Mouse (Mus musculus): ENCODE results near the gene Ddrgk1. TPM values are rescaled to one million over a fixed set of nuclear protein-coding genes. Genes with fewer than 3 reads are reported as not detected.
A peak's percentile ranks its signal among the peaks of the same experiment; 100 is the strongest.
"Not testable (repeated sequence)": the region's sequence is repeated elsewhere in the genome, so short reads cannot be mapped to it uniquely, and the experiment has no call there.

The Ddrgk1 gene
- polyA plus RNA-seq, 1 experiment from 2014 or later: 47.3 TPM

- no peak overlapping the region for H3K9ac ChIP-seq (ENCODE audit: low read length)
- H3K36me3 ChIP-seq (ENCODE audit: control insufficient read depth, insufficient read depth): peaks cover 51% of the 10 kb centered on the region
- no peaks in the 10 kb centered on the region for H3K27me3 ChIP-seq (ENCODE audit: control insufficient read depth, insufficient read depth, low read length)
- H3K4me1 ChIP-seq (ENCODE audit: control insufficient read depth, insufficient read depth, low read length): peaks cover 3% of the 10 kb centered on the region
- ATAC-seq (replicated peaks; ENCODE audit: extremely low read depth, insufficient read depth, low FRiP score): no peak
- no peak overlapping the region for H3K4me3 ChIP-seq (ENCODE audit: low read length)
- 97% methylated on average over 10 of the region's 10 CpGs for WGBS
- no peak overlapping the region for H3K27ac ChIP-seq (ENCODE audit: low read length)
- H3K9me3 ChIP-seq (replicated peaks; ENCODE audit: control insufficient read depth, low read length): no peaks in the 10 kb centered on the region
- H3K4me2 ChIP-seq (ENCODE audit: low read depth, low read length): no peak overlapping the region
Measured at GRCm38 (mm10) chr2:130658530-130658929, 5.9 kb downstream of the Ddrgk1 start.

GRCm38 (mm10) chr2:130657541-130657940, 6.9 kb downstream of the Ddrgk1 start:
- Histone ChIP-seq H3K4me3 (ENCODE audit: low read length) (no peak overlapping the region), H3K4me1 (ENCODE audit: control insufficient read depth, insufficient read depth, low read length) (no peaks in the 10 kb centered on the region), H3K36me3 (ENCODE audit: control insufficient read depth, insufficient read depth) (peaks cover 54% of the 10 kb centered on the region), H3K9me3 (replicated peaks; ENCODE audit: control insufficient read depth, low read length) (no peaks in the 10 kb centered on the region), H3K4me2 (ENCODE audit: low read depth, low read length) (no peak overlapping the region), H3K9ac (ENCODE audit: low read length) (no peak overlapping the region), H3K27me3 (ENCODE audit: control insufficient read depth, insufficient read depth, low read length) (no peaks in the 10 kb centered on the region), H3K27ac (ENCODE audit: low read length) (no peak overlapping the region)
- 80% methylated on average over 6 of the region's 6 CpGs for WGBS
- no peak for ATAC-seq (replicated peaks; ENCODE audit: extremely low read depth, insufficient read depth, low FRiP score)

- Histone ChIP-seq H3K9ac (ENCODE audit: low read length) (no peak overlapping the region), H3K4me2 (ENCODE audit: low read depth, low read length) (no peak overlapping the region), H3K27me3 (ENCODE audit: control insufficient read depth, insufficient read depth, low read length) (no peaks in the 10 kb centered on the region), H3K4me3 (ENCODE audit: low read length) (no peak overlapping the region), H3K4me1 (ENCODE audit: control insufficient read depth, insufficient read depth, low read length) (no peaks in the 10 kb centered on the region), H3K27ac (ENCODE audit: low read length) (no peak overlapping the region), H3K9me3 (replicated peaks; ENCODE audit: control insufficient read depth, low read length) (no peaks in the 10 kb centered on the region), H3K36me3 (ENCODE audit: control insufficient read depth, insufficient read depth) (peaks cover 50% of the 10 kb centered on the region)
- ATAC-seq (replicated peaks; ENCODE audit: extremely low read depth, insufficient read depth, low FRiP score): no peak
- 87% methylated on average over 9 of the region's 9 CpGs for WGBS
Measured at GRCm38 (mm10) chr2:130656536-130656935, 7.9 kb downstream of the Ddrgk1 start.

GRCm38 (mm10) chr2:130655660-130656339, 8.7 kb downstream of the Ddrgk1 start:
- no peak overlapping the region for H3K4me2 ChIP-seq (ENCODE audit: low read depth, low read length)
- no peak overlapping the region for H3K4me3 ChIP-seq (ENCODE audit: low read length)
- H3K9me3 ChIP-seq (replicated peaks; ENCODE audit: control insufficient read depth, low read length): no peaks in the 10 kb centered on the region
- H3K9ac ChIP-seq (ENCODE audit: low read length): no peak overlapping the region
- ATAC-seq (replicated peaks; ENCODE audit: extremely low read depth, insufficient read depth, low FRiP score): no peak
- no peaks in the 10 kb centered on the region for H3K27me3 ChIP-seq (ENCODE audit: control insufficient read depth, insufficient read depth, low read length)
- H3K4me1 ChIP-seq (ENCODE audit: control insufficient read depth, insufficient read depth, low read length): no peaks in the 10 kb centered on the region
- peaks cover 45% of the 10 kb centered on the region for H3K36me3 ChIP-seq (ENCODE audit: control insufficient read depth, insufficient read depth)
- 84% methylated on average over 6 of the region's 6 CpGs for WGBS
- no peak overlapping the region for H3K27ac ChIP-seq (ENCODE audit: low read length)

GRCm38 (mm10) chr2:130653760-130654159, 10.7 kb downstream of the Ddrgk1 start:
- Histone ChIP-seq H3K4me2 (ENCODE audit: low read depth, low read length) (no peak overlapping the region), H3K9ac (ENCODE audit: low read length) (no peak overlapping the region), H3K27me3 (ENCODE audit: control insufficient read depth, insufficient read depth, low read length) (no peaks in the 10 kb centered on the region), H3K9me3 (replicated peaks; ENCODE audit: control insufficient read depth, low read length) (no peaks in the 10 kb centered on the region), H3K36me3 (ENCODE audit: control insufficient read depth, insufficient read depth) (peaks cover 44% of the 10 kb centered on the region), H3K27ac (ENCODE audit: low read length) (no peak overlapping the region), H3K4me3 (ENCODE audit: low read length) (no peak overlapping the region), H3K4me1 (ENCODE audit: control insufficient read depth, insufficient read depth, low read length) (no peaks in the 10 kb centered on the region)
- 78% methylated on average over 1 of the region's 1 CpGs for WGBS
- no peak for ATAC-seq (replicated peaks; ENCODE audit: extremely low read depth, insufficient read depth, low FRiP score)

GRCm38 (mm10) chr2:130653303-130653702, 11.2 kb downstream of the Ddrgk1 start:
- no peak for ATAC-seq (replicated peaks; ENCODE audit: extremely low read depth, insufficient read depth, low FRiP score)
- H3K27ac ChIP-seq (ENCODE audit: low read length): no peak overlapping the region
- no peak overlapping the region for H3K4me3 ChIP-seq (ENCODE audit: low read length)
- H3K4me2 ChIP-seq (ENCODE audit: low read depth, low read length): no peak overlapping the region
- WGBS: 84% methylated on average over 2 of the region's 2 CpGs
- H3K9ac ChIP-seq (ENCODE audit: low read length): no peak overlapping the region
- no peaks in the 10 kb centered on the region for H3K4me1 ChIP-seq (ENCODE audit: control insufficient read depth, insufficient read depth, low read length)
- H3K27me3 ChIP-seq (ENCODE audit: control insufficient read depth, insufficient read depth, low read length): no peaks in the 10 kb centered on the region
- H3K36me3 ChIP-seq (ENCODE audit: control insufficient read depth, insufficient read depth): peaks cover 40% of the 10 kb centered on the region
- no peaks in the 10 kb centered on the region for H3K9me3 ChIP-seq (replicated peaks; ENCODE audit: control insufficient read depth, low read length)

GRCm38 (mm10) chr2:130649028-130649427, 15.4 kb downstream of the Ddrgk1 start:
- 85% methylated on average over 6 of the region's 6 CpGs for WGBS
- not testable (repeated sequence) for ATAC-seq (replicated peaks; ENCODE audit: extremely low read depth, insufficient read depth, low FRiP score); H3K27me3 ChIP-seq (ENCODE audit: control insufficient read depth, insufficient read depth, low read length); H3K9me3 ChIP-seq (replicated peaks; ENCODE audit: control insufficient read depth, low read length); H3K9ac ChIP-seq (ENCODE audit: low read length); H3K4me3 ChIP-seq (ENCODE audit: low read length); H3K27ac ChIP-seq (ENCODE audit: low read length); H3K4me1 ChIP-seq (ENCODE audit: control insufficient read depth, insufficient read depth, low read length); H3K4me2 ChIP-seq (ENCODE audit: low read depth, low read length)
- peaks cover 16% of the 10 kb centered on the region for H3K36me3 ChIP-seq (ENCODE audit: control insufficient read depth, insufficient read depth)

GRCm38 (mm10) chr2:130645198-130645597, 19.3 kb downstream of the Ddrgk1 start:
- Histone ChIP-seq H3K27me3 (ENCODE audit: control insufficient read depth, insufficient read depth, low read length) (0 out of 2 replicates have a peak, but pooled peaks cover 2% of the 10 kb centered on the region), H3K4me3 (ENCODE audit: low read length) (no peak overlapping the region), H3K9ac (ENCODE audit: low read length) (no peak overlapping the region), H3K4me1 (ENCODE audit: control insufficient read depth, insufficient read depth, low read length) (peaks cover 5% of the 10 kb centered on the region; the same call in 1 of the 2 replicates), H3K9me3 (replicated peaks; ENCODE audit: control insufficient read depth, low read length) (no peaks in the 10 kb centered on the region), H3K27ac (ENCODE audit: low read length) (no peak overlapping the region), H3K36me3 (ENCODE audit: control insufficient read depth, insufficient read depth) (peaks cover 4% of the 10 kb centered on the region), H3K4me2 (ENCODE audit: low read depth, low read length) (no peak overlapping the region)
- ATAC-seq (replicated peaks; ENCODE audit: extremely low read depth, insufficient read depth, low FRiP score): no peak
- 73% methylated on average over 4 of the region's 4 CpGs for WGBS

GRCm38 (mm10) chr2:130642684-130643369, 21.6 kb downstream of the Ddrgk1 start, which contains the start of gene Lzts3:
Lzts3 (minus strand) TSS chr2:130642803.
- H3K27me3 ChIP-seq (ENCODE audit: control insufficient read depth, insufficient read depth, low read length): peaks cover 9% of the 10 kb centered on the region
- H3K9me3 ChIP-seq (replicated peaks; ENCODE audit: control insufficient read depth, low read length): no peaks in the 10 kb centered on the region
- H3K9ac ChIP-seq (ENCODE audit: low read length): peak within 1 kb of the TSS; percentile 69
- peak within 1 kb of the TSS; percentile 99 for H3K4me2 ChIP-seq (ENCODE audit: low read depth, low read length)
- peak within 1 kb of the TSS; percentile 59 for H3K4me3 ChIP-seq (ENCODE audit: low read length)
- 4% methylated on average over 40 of the region's 40 CpGs for WGBS
- no peak within 1 kb of the TSS for H3K27ac ChIP-seq (ENCODE audit: low read length)
- no peaks in the 10 kb centered on the region for H3K36me3 ChIP-seq (ENCODE audit: control insufficient read depth, insufficient read depth)
- ATAC-seq (replicated peaks; ENCODE audit: extremely low read depth, insufficient read depth, low FRiP score): peak; percentile 97
- H3K4me1 ChIP-seq (ENCODE audit: control insufficient read depth, insufficient read depth, low read length): peaks cover 5% of the 10 kb centered on the region; the same call in 1 of the 2 replicates
